In genomic region chr11:90032807-90033206, GRCm38 (mm10) we compare ENCODE assay signal across 11 mouse cellular contexts. TPM values are rescaled to one million over a fixed set of nuclear protein-coding genes. Genes with fewer than 3 reads are reported as not detected.
DNase-seq lines count a peak whose midpoint lies in the region; ATAC-seq and TF ChIP-seq lines count a peak whose summit lies in the region.
"Had no signal": no experiment of that assay in that cellular context is flagged by ENCODE, and none has a peak within 500 bp of the region (broad histone marks: within the 10 kb centered on the region; RNA-seq: fewer than 3 reads in every experiment).

No protein-coding gene starts in this region.

- ATAC-seq in forebrain, embryonic 11.5 days (replicated peaks; ENCODE audit: low FRiP score): no peak
- no peak for ATAC-seq in lung, embryonic 14.5 days (ENCODE audit: insufficient read depth)
- ATAC-seq in stomach, embryonic 15.5 days (ENCODE audit: insufficient read depth, low FRiP score, low read depth): no peak
- no peak for ATAC-seq in megakaryocyte-erythroid progenitor cell, adult 5-6 weeks (replicated peaks; ENCODE audit: low FRiP score, low TSS enrichment, poor library complexity, severe bottlenecking)

- no peak overlapping the region for H3K27ac ChIP-seq in forebrain, embryonic 10.5 days
- no peak overlapping the region for H3K27ac ChIP-seq in forebrain, embryonic 11.5 days (ENCODE audit: low read depth, low read length)
- no peak overlapping the region for H3K27ac ChIP-seq in lung, embryonic 14.5 days (ENCODE audit: low read depth)
- no peak overlapping the region for H3K27ac ChIP-seq in stomach, embryonic 15.5 days
- H3K27ac ChIP-seq: liver, embryonic 14.5 days had no signal

- no peak for DNase-seq in forebrain, embryonic 10.5 days (ENCODE audit: extremely low spot score, low spot score)
- DNase-seq in forebrain, embryonic 11.5 days (ENCODE audit: low spot score): no peak
- no peak for DNase-seq in lung, adult 2 months
- DNase-seq in lung, postnatal 14 days: no peak
- DNase-seq in lung, embryonic 14.5 days: peak; percentile 54
- DNase-seq in left cerebral cortex, postnatal 4 days: no peak
- DNase-seq: cerebellum, adult 11-12 months; thymus, postnatal 25 days had no signal

- H3K4me2 ChIP-seq in forebrain, embryonic 11.5 days (ENCODE audit: low read depth, low read length, severe bottlenecking): no peak overlapping the region; the same call in 1 of the 2 replicates
- H3K4me2 ChIP-seq in lung, embryonic 14.5 days: peak overlapping the region; percentile 67
- peak overlapping the region; percentile 50 for H3K4me2 ChIP-seq in stomach, embryonic 15.5 days

- TF ChIP-seq CTCF in lung, adult 2 months (IDR thresholded peaks at IDR 0.05; ENCODE audit: insufficient read depth, low read length): no peak
- TF ChIP-seq CTCF in lung, embryonic 14.5 days (IDR thresholded peaks at IDR 0.05; ENCODE audit: low read depth): no peak

- peak; percentile 86; the same call in 1 of the 2 replicates for TF ChIP-seq POLR2A in lung, adult 2 months (IDR thresholded peaks at IDR 0.05; ENCODE audit: borderline replicate concordance, extremely low read depth, low read depth, low read length)

- H3K4me1 ChIP-seq in forebrain, embryonic 10.5 days: peaks cover 36% of the 10 kb centered on the region
- no peaks in the 10 kb centered on the region; the same call in 1 of the 2 replicates for H3K4me1 ChIP-seq in forebrain, embryonic 11.5 days (replicated peaks; ENCODE audit: control insufficient read depth, insufficient read depth, low read length)
- H3K4me1 ChIP-seq in lung, adult 2 months (ENCODE audit: control insufficient read depth, insufficient read depth, low read length): peaks cover 6% of the 10 kb centered on the region; the same call in 1 of the 2 replicates
- H3K4me1 ChIP-seq in lung, embryonic 14.5 days (ENCODE audit: insufficient read depth): peaks cover 17% of the 10 kb centered on the region
- peaks cover 11% of the 10 kb centered on the region; the same call in 1 of the 2 replicates for H3K4me1 ChIP-seq in stomach, embryonic 15.5 days

- no peak overlapping the region for H3K9ac ChIP-seq in forebrain, embryonic 11.5 days (ENCODE audit: low read length)
- peak overlapping the region; percentile 2; the same call in 1 of the 2 replicates for H3K9ac ChIP-seq in lung, embryonic 14.5 days
- no peak overlapping the region for H3K9ac ChIP-seq in stomach, embryonic 15.5 days
- H3K9ac ChIP-seq: liver, embryonic 14.5 days had no signal

- WGBS in forebrain, embryonic 10.5 days: 40% methylated on average over 8 of the region's 8 CpGs
- 24% methylated on average over 8 of the region's 8 CpGs for WGBS in forebrain, embryonic 11.5 days
- WGBS in lung, adult 2 months: 11% methylated on average over 8 of the region's 8 CpGs
- 9% methylated on average over 8 of the region's 8 CpGs for WGBS in lung, embryonic 14.5 days
- WGBS in stomach, embryonic 15.5 days: 9% methylated on average over 8 of the region's 8 CpGs

- H3K4me3 ChIP-seq in forebrain, embryonic 10.5 days: peak overlapping the region; percentile 24
- no peak overlapping the region for H3K4me3 ChIP-seq in forebrain, embryonic 11.5 days (ENCODE audit: low read depth, low read length)
- H3K4me3 ChIP-seq in lung, adult 2 months (replicated peaks; ENCODE audit: extremely low read depth, low read depth, low read length): peak overlapping the region; percentile 84
- H3K4me3 ChIP-seq in lung, embryonic 14.5 days (ENCODE audit: low read depth, low read length): peak overlapping the region; percentile 45
- peak overlapping the region; percentile 40 for H3K4me3 ChIP-seq in stomach, embryonic 15.5 days (replicated peaks)

- peaks cover 12% of the 10 kb centered on the region for H3K36me3 ChIP-seq in forebrain, embryonic 10.5 days (replicated peaks)
- no peaks in the 10 kb centered on the region for H3K36me3 ChIP-seq in forebrain, embryonic 11.5 days (ENCODE audit: control insufficient read depth, insufficient read depth, low read length)
- peaks cover 11% of the 10 kb centered on the region for H3K36me3 ChIP-seq in lung, embryonic 14.5 days (ENCODE audit: insufficient read depth)
- peaks cover 3% of the 10 kb centered on the region; the same call in 1 of the 2 replicates for H3K36me3 ChIP-seq in stomach, embryonic 15.5 days

- peaks cover 51% of the 10 kb centered on the region for H3K27me3 ChIP-seq in forebrain, embryonic 10.5 days (ENCODE audit: poor library complexity, severe bottlenecking)
- H3K27me3 ChIP-seq in forebrain, embryonic 11.5 days (ENCODE audit: control insufficient read depth, insufficient read depth, low read length): peaks cover 11% of the 10 kb centered on the region
- H3K27me3 ChIP-seq in lung, embryonic 14.5 days (ENCODE audit: insufficient read depth, low read length): peaks cover 9% of the 10 kb centered on the region; the same call in 1 of the 2 replicates
- H3K27me3 ChIP-seq in stomach, embryonic 15.5 days (replicated peaks): no peaks in the 10 kb centered on the region

- intact Hi-C loops in left cerebral cortex, postnatal 4 days (cut with DNase I): loop anchor here (10.0 kb wide), 1 partner anchor 132 kb away; no protein-coding TSS in a partner anchor

- H3K9me3 ChIP-seq in forebrain, embryonic 10.5 days: peaks cover 9% of the 10 kb centered on the region; the same call in 1 of the 2 replicates
- H3K9me3 ChIP-seq in forebrain, embryonic 11.5 days (ENCODE audit: control insufficient read depth, low read length): no peaks in the 10 kb centered on the region
- H3K9me3 ChIP-seq in lung, embryonic 14.5 days (ENCODE audit: low read depth, low read length): peaks cover 3% of the 10 kb centered on the region; the same call in 1 of the 2 replicates
- H3K9me3 ChIP-seq in stomach, embryonic 15.5 days: no peaks in the 10 kb centered on the region

RNA-seq across cellular contexts. Expression of gene Tmem100, which starts 2.7 kb away (rescaled TPM):
- 4.8 and 6.3 TPM in 2 replicates for polyA plus RNA-seq in forebrain, embryonic 10.5 days (2016; fragmentation: Nextera tagmentation; extraction: Ambion mirVana)
- polyA plus RNA-seq in forebrain, embryonic 11.5 days (2014; fragmentation: Nextera tagmentation; extraction: Ambion mirVana): 4.7 and 5.8 TPM in 2 replicates
- polyA plus RNA-seq in lung, adult 2 months (2012; rRNA removed): 169 and 219 TPM in 2 replicates
- polyA plus RNA-seq in lung, embryonic 14.5 days (2014; fragmentation: Nextera tagmentation; extraction: Ambion mirVana): 20.9 and 23.0 TPM in 2 replicates
- polyA plus RNA-seq in stomach, embryonic 15.5 days (2015; fragmentation: Nextera tagmentation; extraction: Ambion mirVana): 27.3 and 27.9 TPM in 2 replicates
- total RNA-seq in megakaryocyte-erythroid progenitor cell, adult 5-6 weeks (2014; fragmentation: Nextera tagmentation): not detected in 2 replicates
- total RNA-seq in megakaryocyte-erythroid progenitor cell, adult 5-6 weeks (2017): not detected in 2 replicates
- total RNA-seq in left cerebral cortex, postnatal 4 days (2021): 10 to 100 TPM; 11.9 to 12.7 TPM

RNA-seq across cellular contexts. Expression of gene Pctp, which starts 30.1 kb away (rescaled TPM):
- 21.4 and 22.3 TPM in 2 replicates for polyA plus RNA-seq in forebrain, embryonic 10.5 days (2016; fragmentation: Nextera tagmentation; extraction: Ambion mirVana)
- polyA plus RNA-seq in forebrain, embryonic 11.5 days (2014; fragmentation: Nextera tagmentation; extraction: Ambion mirVana): 9.2 and 10.2 TPM in 2 replicates
- 3.0 and 3.1 TPM in 2 replicates for polyA plus RNA-seq in lung, adult 2 months (2012; rRNA removed)
- 6.4 and 8.3 TPM in 2 replicates for polyA plus RNA-seq in lung, embryonic 14.5 days (2014; fragmentation: Nextera tagmentation; extraction: Ambion mirVana)
- polyA plus RNA-seq in stomach, embryonic 15.5 days (2015; fragmentation: Nextera tagmentation; extraction: Ambion mirVana): 13.9 and 15.8 TPM in 2 replicates
- 6.8 and 14.9 TPM in 2 replicates for total RNA-seq in megakaryocyte-erythroid progenitor cell, adult 5-6 weeks (2014; fragmentation: Nextera tagmentation)
- 17.6 and 19.6 TPM in 2 replicates for total RNA-seq in megakaryocyte-erythroid progenitor cell, adult 5-6 weeks (2017)
- total RNA-seq in left cerebral cortex, postnatal 4 days (2021): under 1 TPM; 0.74 to 0.76 TPM
